Mouse (Mus musculus) ES-Bruce4 (cell line): ENCODE results near the gene Frmd4b.

Source experiments
- EP300 ChIP-seq: IDR thresholded peaks from 2 replicates; pipeline ENCODE4 v1.6.1; 2011; ENCODE audit warnings: low read depth, low read length; ENCODE audit not compliant: insufficient read depth
- POLR2A ChIP-seq: IDR thresholded peaks from one replicate; pipeline ENCODE4 v1.8.1; 2011; ENCODE audit warnings: low read length; ENCODE audit not compliant: insufficient read depth

- TF ChIP-seq POLR2A (no peak), EP300 (no peak)
Measured at GRCm38 (mm10) chr6:97240092-97240491, 377.2 kb downstream of the Frmd4b start.
